Mouse (Mus musculus) gastrocnemius, postnatal 4 days (tissue): ENCODE results near the gene Olfr709-ps1. TPM values are rescaled to one million over a fixed set of nuclear protein-coding genes. Genes with fewer than 3 reads are reported as not detected.
"Not testable (repeated sequence)": the region's sequence is repeated elsewhere in the genome, so short reads cannot be mapped to it uniquely, and the experiment has no call there.

Source experiments
- DNase-seq, 2 experiments: peaks; one replicate each; pipeline ENCODE4 v3.0.0; 2021 to 2022; ENCODE audit warnings: low spot score in 2 of 2, mixed read lengths in 2 of 2
- long read RNA-seq, 2 experiments: library from polyadenylated mRNA; stranded (forward); transcript quantifications; one replicate each; pipeline ENCODE4 v2.0.0; 2021
- total RNA-seq, 2 experiments: library from RNA; stranded (reverse); gene quantifications; 2 replicates each; pipeline ENCODE4 v1.2.3; 2021

Gene Olfr709-ps1
- not detected for total RNA-seq
- long read RNA-seq, experiment 1: 0 reads
- long read RNA-seq, experiment 2: 0 reads

- no peak for DNase-seq
Measured at GRCm38 (mm10) chr7:106932119-106932518, at the start of gene Olfr709-ps1. Gene Olfr709-ps1, minus strand, starts transcription at chr7:106932219.

- DNase-seq: no peak
Measured at GRCm38 (mm10) chr7:106975353-106975752, 43.3 kb upstream of the Olfr709-ps1 start, which contains the start of gene Olfr711. Gene Olfr711, minus strand, starts transcription at chr7:106975453.

GRCm38 (mm10) chr7:106967503-106967902, 35.5 kb upstream of the Olfr709-ps1 start:
- DNase-seq: not testable (repeated sequence)

GRCm38 (mm10) chr7:106963837-106964236, 31.8 kb upstream of the Olfr709-ps1 start, which contains the start of gene Olfr6:
Gene Olfr6, minus strand, starts transcription at chr7:106963937.
- DNase-seq: no peak

- DNase-seq: no peak
Measured at GRCm38 (mm10) chr7:106948212-106948611, 16.2 kb upstream of the Olfr709-ps1 start, which contains the start of gene Olfr710. Gene Olfr710, minus strand, starts transcription at chr7:106948312.

GRCm38 (mm10) chr7:106920961-106921360, 11.1 kb downstream of the Olfr709-ps1 start:
- DNase-seq: not testable (repeated sequence)

GRCm38 (mm10) chr7:106907676-106908075, 24.3 kb downstream of the Olfr709-ps1 start, which contains the start of gene Olfr1532-ps1:
Gene Olfr1532-ps1, plus strand, starts transcription at chr7:106908001.
- DNase-seq: no peak

GRCm38 (mm10) chr7:106901141-106901540, 30.9 kb downstream of the Olfr709-ps1 start, which contains the start of gene Olfr707:
Gene Olfr707, minus strand, starts transcription at chr7:106901241.
- DNase-seq: not testable (repeated sequence)

- DNase-seq: no peak
Measured at GRCm38 (mm10) chr7:106888062-106888461, 44.0 kb downstream of the Olfr709-ps1 start, which contains the start of gene Olfr706. Gene Olfr706, minus strand, starts transcription at chr7:106888162.

GRCm38 (mm10) chr7:106876791-106877190, 55.2 kb downstream of the Olfr709-ps1 start, which contains the start of gene Olfr705:
Gene Olfr705, minus strand, starts transcription at chr7:106876891.
- no peak for DNase-seq

Other genes starting within 250 kb of the Olfr709-ps1 start
- not detected for gene Olfr694, start 240.4 kb downstream of the Olfr709-ps1 start, total RNA-seq
- gene Olfr695, start 215.8 kb downstream of the Olfr709-ps1 start, total RNA-seq: not detected
- not detected for gene Olfr697, start 189.8 kb downstream of the Olfr709-ps1 start, total RNA-seq
- not detected for gene Olfr698, start 176.8 kb downstream of the Olfr709-ps1 start, total RNA-seq
- not detected for gene Olfr699, start 139.0 kb downstream of the Olfr709-ps1 start, total RNA-seq
- not detected for gene Olfr700, start 123.4 kb downstream of the Olfr709-ps1 start, total RNA-seq
- not detected for gene Olfr701, start 118.1 kb downstream of the Olfr709-ps1 start, total RNA-seq
- not detected for gene Olfr702, start 98.3 kb downstream of the Olfr709-ps1 start, total RNA-seq
- not detected for gene Olfr703, start 88.9 kb downstream of the Olfr709-ps1 start, total RNA-seq
- gene Olfr704, start 69.0 kb downstream of the Olfr709-ps1 start, total RNA-seq: not detected
- gene Olfr705, start 55.3 kb downstream of the Olfr709-ps1 start, total RNA-seq: not detected
- not detected for gene Olfr706, start 44.1 kb downstream of the Olfr709-ps1 start, total RNA-seq
- gene Olfr707, start 31.0 kb downstream of the Olfr709-ps1 start, total RNA-seq: not detected
- gene Olfr1532-ps1, start 24.2 kb downstream of the Olfr709-ps1 start, total RNA-seq: not detected
- gene Olfr710, start 16.1 kb upstream of the Olfr709-ps1 start, total RNA-seq: not detected
- not detected for gene Olfr6, start 31.7 kb upstream of the Olfr709-ps1 start, total RNA-seq
- not detected for gene Olfr711, start 43.2 kb upstream of the Olfr709-ps1 start, total RNA-seq
- gene Olfr2, start 73.9 kb upstream of the Olfr709-ps1 start, total RNA-seq: not detected
- not detected for gene Olfr713, start 99.0 kb upstream of the Olfr709-ps1 start, total RNA-seq
- gene Olfr714, start 138.8 kb upstream of the Olfr709-ps1 start, total RNA-seq: not detected
- gene Olfr17, start 161.0 kb upstream of the Olfr709-ps1 start, total RNA-seq: not detected
- not detected for gene Olfr715b, start 178.2 kb upstream of the Olfr709-ps1 start, total RNA-seq
- not detected for gene Olfr715, start 198.9 kb upstream of the Olfr709-ps1 start, total RNA-seq
- gene Olfr716, start 206.1 kb upstream of the Olfr709-ps1 start, total RNA-seq: not detected
- not detected for gene Nlrp14, start 234.8 kb upstream of the Olfr709-ps1 start, total RNA-seq